Mouse (Mus musculus) ES-E14 (cell line): Measurements from ENCODE around the gene Adh4. TPM values are rescaled to one million over a fixed set of nuclear protein-coding genes. Genes with fewer than 3 reads are reported as not detected.

ENCODE experiments used
- DNase-seq: peaks from one replicate; pipeline ENCODE4 v3.0.0-alpha.2; 2013; ENCODE audit warnings: low read depth, low spot score
- H3K27ac ChIP-seq: 2 replicates; pipeline ENCODE4 v1.5.1; 2012; ENCODE audit warnings: low read depth, mild to moderate bottlenecking, low read length, moderate library complexity, mixed read lengths; ENCODE audit not compliant: poor library complexity, insufficient read depth, severe bottlenecking
- H3K36me3 ChIP-seq: 2 replicates; pipeline ENCODE4 v1.6.1; 2012; ENCODE audit warnings: mild to moderate bottlenecking, low read length, moderate library complexity, mixed read lengths; ENCODE audit not compliant: control insufficient read depth, poor library complexity, insufficient read depth, severe bottlenecking
- H3K4me1 ChIP-seq, 2 experiments: fragments of 150-350 bp in 1 of 2; sonication (generic) in 1 of 2; 2 replicates each; pipeline ENCODE4 v1.6.1; 2012; ENCODE audit warnings: low read length in 2 of 2, mild to moderate bottlenecking in 1 of 2, mixed read lengths in 1 of 2; ENCODE audit not compliant: control insufficient read depth in 2 of 2, insufficient read depth in 2 of 2, poor library complexity in 1 of 2
- H3K4me3 ChIP-seq, 2 experiments: fragments of 150-350 bp in 1 of 2; sonication (generic) in 1 of 2; 2 replicates each; pipeline ENCODE4 v1.5.1; 2012; ENCODE audit warnings: low read length in 2 of 2, low read depth in 1 of 2, mild to moderate bottlenecking in 1 of 2, mixed read lengths in 1 of 2; ENCODE audit not compliant: insufficient read depth in 1 of 2, poor library complexity in 1 of 2, severe bottlenecking in 1 of 2
- H3K9ac ChIP-seq: 2 replicates; pipeline ENCODE4 v1.6.1; 2012; ENCODE audit warnings: low read depth, mild to moderate bottlenecking, low read length, mixed read lengths; ENCODE audit not compliant: poor library complexity, insufficient read depth, severe bottlenecking
- H3K9me3 ChIP-seq: fragments of 150-350 bp; sonication (generic); 2 replicates; pipeline ENCODE4 v1.6.1; 2012; ENCODE audit warnings: low read depth, mild to moderate bottlenecking, low read length; ENCODE audit not compliant: control insufficient read depth, insufficient read depth
- CHD2 ChIP-seq: IDR thresholded peaks from 2 replicates; pipeline ENCODE4 v1.6.1; 2014; ENCODE audit warnings: mild to moderate bottlenecking, low read depth, low read length, inconsistent platforms
- HCFC1 ChIP-seq: IDR thresholded peaks from 2 replicates; pipeline ENCODE4 v1.6.1; 2012; ENCODE audit warnings: low read length, inconsistent platforms, borderline replicate concordance; ENCODE audit not compliant: insufficient read depth
- MAFK ChIP-seq: IDR thresholded peaks from 2 replicates; pipeline ENCODE4 v1.6.1; 2014; ENCODE audit warnings: mild to moderate bottlenecking, low read depth, low read length, inconsistent platforms; ENCODE audit not compliant: insufficient read depth
- ZC3H11A ChIP-seq: IDR thresholded peaks from 2 replicates; pipeline ENCODE4 v1.6.1; 2012; ENCODE audit warnings: low read depth, mild to moderate bottlenecking, inconsistent platforms, low read length, borderline replicate concordance
- ZNF384 ChIP-seq: IDR thresholded peaks from 2 replicates; pipeline ENCODE4 v1.6.1; 2012; ENCODE audit warnings: low read depth, low read length, inconsistent platforms
- in situ Hi-C, 2 experiments: fragments of 600-800 bp; cut with MboI; formaldehyde crosslinking; loops; one replicate each; pipeline ENCODE4 v1.15.1; 2025; ENCODE audit warnings: low sequenced_read_pairs in 2 of 2, inconsistent platforms in 1 of 2; ENCODE audit not compliant: unreplicated experiment in 2 of 2
- total RNA-seq: library from RNA; depleted of rRNA; stranded (reverse); fragments of 300-350 nt; gene quantifications from 2 replicates; pipeline ENCODE4 v1.2.3, GENCODE M21; 2012

Gene Adh4
- total RNA-seq, 1 experiment, result 0.98 TPM

DNA sequence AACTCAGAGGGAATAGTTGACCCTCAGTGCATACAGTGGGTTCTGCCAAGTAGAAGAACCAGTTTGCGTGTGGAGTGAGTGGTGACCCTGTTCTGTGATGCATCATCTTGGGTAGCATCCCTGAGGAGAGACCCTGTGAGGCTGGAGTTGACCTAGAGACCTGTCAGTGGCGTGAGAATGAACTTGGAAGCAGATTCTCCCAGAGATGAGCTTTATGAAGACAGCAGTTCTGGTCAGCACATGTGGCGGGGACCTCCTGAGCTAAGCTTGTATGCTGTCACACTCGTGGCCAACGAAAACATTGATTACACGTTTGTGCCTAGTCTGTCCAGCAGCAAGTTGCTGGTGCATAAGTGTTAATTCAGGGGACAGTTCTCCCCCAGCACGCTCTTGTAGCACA, 9.4 kb upstream of the Adh4 start:
- in situ Hi-C loops, result no loop called here
- DNase-seq, result no peak
- Histone ChIP-seq H3K4me3 (no peak overlapping the region), H3K9me3 (no peaks in the 10 kb centered on the region), H3K36me3 (no peaks in the 10 kb centered on the region), H3K9ac (no peak overlapping the region), H3K4me1 (no peaks in the 10 kb centered on the region), H3K27ac (no peak overlapping the region)
- TF ChIP-seq ZC3H11A (no peak), HCFC1 (no peak)

- in situ Hi-C loops, result no loop called here
- no peak for DNase-seq
- TF ChIP-seq ZC3H11A (no peak), CHD2 (no peak), ZNF384 (no peak), HCFC1 (no peak), MAFK (no peak)
- Histone ChIP-seq H3K9me3 (no peaks in the 10 kb centered on the region), H3K9ac (no peak overlapping the region), H3K36me3 (no peaks in the 10 kb centered on the region), H3K27ac (no peak overlapping the region), H3K4me1 (no peaks in the 10 kb centered on the region), H3K4me3 (no peak overlapping the region)
Observed at GRCm38 (mm10) chr3:138407920-138408319, 7.3 kb upstream of the Adh4 start.

- DNase-seq, result no peak
- Histone ChIP-seq H3K27ac (no peak overlapping the region), H3K4me1 (no peaks in the 10 kb centered on the region), H3K4me3 (no peak overlapping the region), H3K36me3 (no peaks in the 10 kb centered on the region), H3K9ac (no peak overlapping the region), H3K9me3 (no peaks in the 10 kb centered on the region)
- no peak for TF ChIP-seq ZC3H11A
- TF ChIP-seq CHD2, result no peak
- TF ChIP-seq HCFC1, result no peak
- TF ChIP-seq ZNF384, result no peak
- no peak for TF ChIP-seq MAFK
- in situ Hi-C loops, result no loop called here
Observed at GRCm38 (mm10) chr3:138409585-138409984, 5.7 kb upstream of the Adh4 start.

DNA sequence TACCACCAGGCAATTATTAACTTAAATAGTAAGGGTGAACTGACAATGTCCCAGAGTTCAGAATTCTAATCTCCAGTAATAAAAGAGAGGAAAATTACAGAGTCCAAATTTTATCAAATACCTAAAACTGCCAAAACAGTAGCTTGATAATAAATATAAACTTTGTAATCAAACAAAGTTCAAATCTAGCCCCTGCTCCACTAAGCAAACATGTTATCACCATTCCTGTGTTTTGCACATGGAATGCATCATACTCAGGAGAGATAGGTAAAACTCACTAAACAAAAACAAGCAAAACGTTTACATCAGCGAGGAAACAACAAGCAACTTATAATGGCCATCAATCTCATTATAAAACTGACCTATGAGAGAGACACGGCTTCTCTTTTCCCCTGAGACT, 5.1 kb upstream of the Adh4 start:
- no peak overlapping the region for H3K4me3 ChIP-seq
- no peaks in the 10 kb centered on the region for H3K9me3 ChIP-seq
- TF ChIP-seq HCFC1 (no peak), ZC3H11A (no peak), ZNF384 (no peak), MAFK (no peak), CHD2 (no peak)
- no peak overlapping the region for H3K9ac ChIP-seq
- no peaks in the 10 kb centered on the region for H3K4me1 ChIP-seq
- H3K36me3 ChIP-seq, result no peaks in the 10 kb centered on the region
- DNase-seq, result no peak
- H3K27ac ChIP-seq, result no peak overlapping the region
- in situ Hi-C loops, result no loop called here

DNA sequence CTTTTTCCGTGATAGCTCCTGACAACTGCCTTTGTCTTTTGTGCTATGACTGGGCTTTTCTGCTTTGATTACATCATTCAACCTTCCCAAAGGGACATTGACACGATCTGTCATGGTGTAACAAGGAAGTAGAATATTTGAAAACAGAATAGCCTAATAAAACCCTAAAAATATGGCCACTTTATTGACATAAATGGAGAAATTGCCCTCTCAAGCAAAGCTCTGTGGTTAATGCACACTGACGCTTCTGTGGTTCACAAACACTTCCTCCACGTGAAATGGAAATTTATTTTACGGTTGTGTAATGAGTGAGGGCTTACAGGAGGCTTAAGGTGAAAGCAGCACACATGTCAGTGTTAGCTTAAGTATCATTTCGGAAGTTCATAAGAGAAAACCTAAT, 4.1 kb downstream of the Adh4 start:
- DNase-seq, result no peak

More for the DNA sequence above, 4.1 kb downstream of the Adh4 start:
- Histone ChIP-seq H3K27ac (no peak overlapping the region), H3K4me1 (no peaks in the 10 kb centered on the region), H3K9ac (no peak overlapping the region), H3K9me3 (no peaks in the 10 kb centered on the region), H3K36me3 (no peaks in the 10 kb centered on the region), H3K4me3 (no peak overlapping the region)
- in situ Hi-C loops, result no loop called here
- TF ChIP-seq CHD2 (no peak), HCFC1 (no peak), ZNF384 (no peak), ZC3H11A (no peak), MAFK (no peak)
